Mouse (Mus musculus) ES-E14 (cell line): ENCODE measurements at regions not wholly inside any gene's neighbourhood (a gene's known extent, or its start where the extent isn't known, plus 50 kb on each side); places are given as distances from the start of the nearest gene placed in this dataset.

ENCODE experiments used
- CHD2 ChIP-seq: IDR thresholded peaks from 2 replicates; pipeline ENCODE4 v1.6.1; 2014; ENCODE audit warnings: mild to moderate bottlenecking, low read depth, low read length, inconsistent platforms
- HCFC1 ChIP-seq: IDR thresholded peaks from 2 replicates; pipeline ENCODE4 v1.6.1; 2012; ENCODE audit warnings: low read length, inconsistent platforms, borderline replicate concordance; ENCODE audit not compliant: insufficient read depth
- MAFK ChIP-seq: IDR thresholded peaks from 2 replicates; pipeline ENCODE4 v1.6.1; 2014; ENCODE audit warnings: mild to moderate bottlenecking, low read depth, low read length, inconsistent platforms; ENCODE audit not compliant: insufficient read depth
- ZC3H11A ChIP-seq: IDR thresholded peaks from 2 replicates; pipeline ENCODE4 v1.6.1; 2012; ENCODE audit warnings: low read depth, mild to moderate bottlenecking, inconsistent platforms, low read length, borderline replicate concordance
- ZNF384 ChIP-seq: IDR thresholded peaks from 2 replicates; pipeline ENCODE4 v1.6.1; 2012; ENCODE audit warnings: low read depth, low read length, inconsistent platforms

DNA sequence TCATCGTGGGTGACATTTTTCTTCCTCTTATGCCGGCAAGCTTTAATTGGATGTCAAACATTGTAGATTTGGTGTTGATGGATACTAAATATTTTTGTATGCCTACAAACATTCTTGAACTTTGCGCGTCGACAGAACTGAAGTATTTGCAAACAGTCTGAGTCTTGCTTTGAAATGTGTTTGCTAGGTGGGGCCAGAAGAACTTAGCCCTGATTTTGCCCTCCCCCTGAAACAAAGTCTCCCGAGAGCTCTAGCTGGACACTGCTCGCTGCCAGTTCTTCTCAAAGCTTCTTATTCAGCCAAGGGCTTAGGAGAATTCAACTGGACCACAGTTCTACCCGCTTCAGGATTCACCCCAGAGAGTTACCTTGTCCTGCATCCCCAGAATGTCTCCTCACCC lies 133.0 kb downstream of the Rpap3 start:
- TF ChIP-seq CHD2 (no peak), MAFK (no peak), ZNF384 (no peak), HCFC1 (no peak), ZC3H11A (no peak)
